Mouse (Mus musculus) heart, embryonic 15.5 days (tissue): ENCODE results near the gene S100a7a. TPM values are rescaled to one million over a fixed set of nuclear protein-coding genes. Genes with fewer than 3 reads are reported as not detected.

Experiments
- ATAC-seq: fragments of 200-750 bp; cut with Nextera tagmentation; replicated peaks from 2 replicates; pipeline ENCODE4 v1.8.0; 2017; ENCODE audit warnings: low read depth, moderate TSS enrichment; ENCODE audit not compliant: insufficient number of reproducible peaks, insufficient read depth, low FRiP score
- H3K27ac ChIP-seq: fragments of 300-500 bp; sonication (generic); 2 replicates; pipeline ENCODE4 v1.5.1; 2015; ENCODE audit warnings: mild to moderate bottlenecking, inconsistent platforms
- H3K27me3 ChIP-seq: fragments of 300-500 bp; sonication (generic); 2 replicates; pipeline ENCODE4 v1.6.1; 2015; ENCODE audit warnings: inconsistent platforms
- H3K36me3 ChIP-seq: fragments of 300-500 bp; sonication (generic); 2 replicates; pipeline ENCODE4 v1.6.1; 2015; ENCODE audit warnings: mild to moderate bottlenecking, inconsistent platforms
- H3K4me1 ChIP-seq: fragments of 300-500 bp; sonication (generic); replicated peaks from 2 replicates; pipeline ENCODE4 v1.6.1; 2015; ENCODE audit warnings: inconsistent platforms
- H3K4me2 ChIP-seq: fragments of 300-500 bp; sonication (generic); 2 replicates; pipeline ENCODE4 v1.6.1; 2015; ENCODE audit warnings: inconsistent platforms, mild to moderate bottlenecking, moderate library complexity
- H3K4me3 ChIP-seq: fragments of 300-500 bp; sonication (generic); 2 replicates; pipeline ENCODE4 v1.5.1; 2015; ENCODE audit warnings: mild to moderate bottlenecking, inconsistent platforms
- H3K9ac ChIP-seq: fragments of 300-500 bp; sonication (generic); 2 replicates; pipeline ENCODE4 v1.6.1; 2015; ENCODE audit warnings: mild to moderate bottlenecking, inconsistent platforms
- H3K9me3 ChIP-seq: fragments of 300-500 bp; sonication (generic); replicated peaks from 2 replicates; pipeline ENCODE4 v1.6.1; 2016; ENCODE audit warnings: inconsistent platforms
- WGBS: fragments of 180-500 bp; shearing (Covaris S2); methylation state at CpG from one replicate; pipeline ENCODE4 v1.1.7; 2015; ENCODE audit warnings: mixed read lengths; 5-methylcytosine and 5-hydroxymethylcytosine counted together
- polyA plus RNA-seq: library from polyadenylated mRNA; unstranded; fragments of >200 nt; fragmentation: Nextera tagmentation; extraction: Ambion mirVana; gene quantifications from 2 replicates; pipeline ENCODE4 v1.2.1, GENCODE M21; 2015

The S100a7a gene
- polyA plus RNA-seq, 1 experiment from 2014 or later, result not detected

- Histone ChIP-seq H3K9me3 (no peaks in the 10 kb centered on the region), H3K27me3 (peaks cover 16% of the 10 kb centered on the region), H3K36me3 (no peaks in the 10 kb centered on the region), H3K9ac (no peak overlapping the region), H3K27ac (no peak overlapping the region), H3K4me2 (no peak overlapping the region), H3K4me1 (no peaks in the 10 kb centered on the region), H3K4me3 (no peak overlapping the region)
- ATAC-seq, result no peak
- WGBS, result 74% methylated on average over 4 of the region's 4 CpGs
Measured at GRCm38 (mm10) chr3:90657405-90657804, 3.6 kb downstream of the S100a7a start.

DNA sequence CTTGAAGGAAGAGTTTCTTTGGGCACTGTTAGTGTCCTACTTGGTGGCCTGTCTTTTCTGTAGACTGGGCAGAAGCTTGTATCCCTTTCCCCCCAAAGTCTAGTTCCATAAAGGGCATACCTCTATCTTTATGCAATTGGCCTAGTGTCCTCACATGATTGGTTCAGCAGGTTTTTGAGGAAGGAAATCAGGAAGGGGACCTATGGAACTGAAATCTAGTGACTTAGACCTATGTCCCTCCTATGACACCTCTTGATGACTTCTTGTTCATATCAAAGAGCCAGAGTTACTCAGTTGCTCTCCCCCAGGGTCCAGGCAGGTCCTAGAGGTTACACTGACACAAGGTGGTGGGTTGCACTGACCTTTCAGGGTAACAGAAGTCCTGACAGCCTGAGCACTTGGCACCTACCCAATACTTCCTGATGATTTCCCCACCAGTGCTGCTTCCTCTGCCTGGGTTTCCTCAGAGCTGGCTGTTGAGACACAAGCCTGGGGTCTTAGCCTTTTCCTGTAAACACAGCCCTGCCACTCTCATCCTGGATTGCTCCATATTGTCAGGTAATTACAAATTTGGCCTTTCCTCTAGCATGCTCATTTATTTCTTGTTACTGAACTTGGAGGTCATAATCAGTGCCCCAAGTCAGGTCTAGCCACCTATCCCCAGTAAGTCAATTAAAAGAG lies 5.7 kb downstream of the S100a7a start:
- H3K36me3 ChIP-seq, result no peaks in the 10 kb centered on the region
- no peak overlapping the region for H3K27ac ChIP-seq
- H3K4me3 ChIP-seq, result no peak overlapping the region
- no peak overlapping the region for H3K4me2 ChIP-seq
- H3K4me1 ChIP-seq, result no peaks in the 10 kb centered on the region
- no peak for ATAC-seq
- H3K9ac ChIP-seq, result no peak overlapping the region
- H3K9me3 ChIP-seq, result no peaks in the 10 kb centered on the region
- H3K27me3 ChIP-seq, result peaks cover 7% of the 10 kb centered on the region

- H3K27ac ChIP-seq, result no peak overlapping the region
- no peaks in the 10 kb centered on the region for H3K36me3 ChIP-seq
- H3K4me2 ChIP-seq, result no peak overlapping the region
- H3K4me3 ChIP-seq, result no peak overlapping the region
- no peak for ATAC-seq
- 79% methylated on average over 2 of the region's 2 CpGs for WGBS
- H3K9ac ChIP-seq, result no peak overlapping the region
- H3K4me1 ChIP-seq, result no peaks in the 10 kb centered on the region
- no peaks in the 10 kb centered on the region for H3K9me3 ChIP-seq
- H3K27me3 ChIP-seq, result no peaks in the 10 kb centered on the region
Measured at GRCm38 (mm10) chr3:90664219-90664618, 10.4 kb downstream of the S100a7a start.

- no peak within 1 kb of the TSS for H3K4me2 ChIP-seq
- no peak within 1 kb of the TSS for H3K27ac ChIP-seq
- no peak within 1 kb of the TSS for H3K4me3 ChIP-seq
- H3K27me3 ChIP-seq, result no peaks in the 10 kb centered on the region
- no peaks in the 10 kb centered on the region for H3K4me1 ChIP-seq
- WGBS, result 59% methylated on average over 8 of the region's 8 CpGs
- no peaks in the 10 kb centered on the region for H3K36me3 ChIP-seq
- no peaks in the 10 kb centered on the region for H3K9me3 ChIP-seq
- no peak for ATAC-seq
- H3K9ac ChIP-seq, result no peak within 1 kb of the TSS
Measured at GRCm38 (mm10) chr3:90668846-90669245, 15.0 kb downstream of the S100a7a start, which contains the start of gene S100a8. TSS of gene S100a8 (plus strand) at chr3:90668978.

GRCm38 (mm10) chr3:90678656-90679055 lies 24.8 kb downstream of the S100a7a start:
- WGBS, result 41% methylated on average over 3 of the region's 3 CpGs
- Histone ChIP-seq H3K9me3 (no peaks in the 10 kb centered on the region), H3K4me1 (no peaks in the 10 kb centered on the region), H3K27me3 (no peaks in the 10 kb centered on the region), H3K4me2 (no peak overlapping the region), H3K4me3 (no peak overlapping the region), H3K27ac (no peak overlapping the region), H3K36me3 (no peaks in the 10 kb centered on the region), H3K9ac (no peak overlapping the region)
- no peak for ATAC-seq

GRCm38 (mm10) chr3:90683929-90684328 lies 30.1 kb downstream of the S100a7a start:
- Histone ChIP-seq H3K4me2 (no peak overlapping the region), H3K9me3 (no peaks in the 10 kb centered on the region), H3K9ac (no peak overlapping the region), H3K27me3 (no peaks in the 10 kb centered on the region), H3K36me3 (no peaks in the 10 kb centered on the region), H3K27ac (no peak overlapping the region), H3K4me3 (no peak overlapping the region), H3K4me1 (no peaks in the 10 kb centered on the region)
- ATAC-seq, result no peak
- WGBS, result 80% methylated on average over 3 of the region's 3 CpGs

DNA sequence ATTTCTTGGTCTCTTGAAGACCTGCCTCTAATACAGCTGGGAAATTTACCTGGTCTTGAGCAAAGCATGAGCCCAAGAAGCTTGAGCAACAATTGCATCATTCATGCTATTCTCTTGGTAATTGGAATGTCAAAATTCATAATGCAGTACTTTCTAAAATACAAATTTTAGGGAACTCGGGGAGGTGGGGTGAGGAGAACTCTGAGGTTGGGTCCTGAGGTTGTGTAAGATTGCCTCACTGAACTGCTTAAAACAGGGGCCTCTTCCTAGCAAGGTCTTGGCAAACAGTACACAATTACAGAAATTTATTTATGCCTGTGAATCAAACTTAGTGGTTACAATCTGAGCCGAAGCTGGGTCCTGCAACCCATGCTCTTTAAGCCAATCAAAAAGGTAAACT lies 33.0 kb downstream of the S100a7a start:
- no peak for ATAC-seq
- Histone ChIP-seq H3K4me1 (no peaks in the 10 kb centered on the region), H3K4me3 (no peak overlapping the region), H3K9me3 (no peaks in the 10 kb centered on the region), H3K27me3 (no peaks in the 10 kb centered on the region), H3K9ac (no peak overlapping the region), H3K27ac (no peak overlapping the region), H3K36me3 (no peaks in the 10 kb centered on the region), H3K4me2 (no peak overlapping the region)
- 70% methylated on average over 2 of the region's 2 CpGs for WGBS

- Histone ChIP-seq H3K9me3 (no peaks in the 10 kb centered on the region), H3K4me2 (no peak overlapping the region), H3K27me3 (no peaks in the 10 kb centered on the region; the same call in 1 of the 2 replicates), H3K4me1 (no peaks in the 10 kb centered on the region), H3K4me3 (no peak overlapping the region), H3K36me3 (no peaks in the 10 kb centered on the region), H3K27ac (no peak overlapping the region), H3K9ac (no peak overlapping the region)
- ATAC-seq, result no peak
- WGBS, result 73% methylated on average over 2 of the region's 2 CpGs
Measured at GRCm38 (mm10) chr3:90693496-90693895, 39.7 kb downstream of the S100a7a start.

- 50% methylated on average over 3 of the region's 3 CpGs for WGBS
- H3K4me3 ChIP-seq, result no peak within 1 kb of the TSS
- H3K9me3 ChIP-seq, result no peaks in the 10 kb centered on the region
- H3K27ac ChIP-seq, result no peak within 1 kb of the TSS
- H3K4me2 ChIP-seq, result no peak within 1 kb of the TSS
- no peak for ATAC-seq
- H3K9ac ChIP-seq, result no peak within 1 kb of the TSS
- H3K4me1 ChIP-seq, result no peaks in the 10 kb centered on the region
- no peaks in the 10 kb centered on the region for H3K36me3 ChIP-seq
- H3K27me3 ChIP-seq, result peaks cover 4% of the 10 kb centered on the region; the same call in 1 of the 2 replicates
Measured at GRCm38 (mm10) chr3:90695613-90696012, 41.8 kb downstream of the S100a7a start, which contains the start of gene S100a9. TSS of gene S100a9 (minus strand) at chr3:90695721.

DNA sequence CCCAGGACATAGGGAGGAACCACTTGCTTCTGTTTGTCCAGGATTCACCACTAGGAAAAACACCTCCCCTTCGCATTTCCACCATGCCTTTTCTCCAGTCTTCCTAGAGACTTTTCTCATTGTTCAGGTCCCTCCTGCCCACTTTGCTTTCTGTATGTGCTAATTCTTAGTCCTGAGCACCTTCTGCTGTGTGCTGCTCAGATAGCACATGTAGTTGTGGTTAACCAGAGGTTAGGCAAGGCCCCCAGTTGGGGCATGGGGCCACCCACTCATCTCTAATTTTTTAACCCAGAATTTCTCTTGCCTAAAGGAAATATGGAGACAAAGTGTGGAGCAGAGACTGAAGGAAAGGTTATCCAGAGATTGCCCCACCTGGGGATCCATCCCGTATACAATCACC lies 48.4 kb downstream of the S100a7a start:
- H3K4me2 ChIP-seq, result no peak overlapping the region
- H3K27ac ChIP-seq, result no peak overlapping the region
- peaks cover 4% of the 10 kb centered on the region; the same call in 1 of the 2 replicates for H3K27me3 ChIP-seq
- no peak overlapping the region for H3K9ac ChIP-seq
- no peaks in the 10 kb centered on the region for H3K9me3 ChIP-seq
- WGBS, result 74% methylated on average over 2 of the region's 2 CpGs
- no peaks in the 10 kb centered on the region for H3K4me1 ChIP-seq
- ATAC-seq, result no peak
- H3K36me3 ChIP-seq, result no peaks in the 10 kb centered on the region
- H3K4me3 ChIP-seq, result no peak overlapping the region
